Mouse (Mus musculus): ENCODE data around the gene Fam207a. TPM values are rescaled to one million over a fixed set of nuclear protein-coding genes. Genes with fewer than 3 reads are reported as not detected.

The Fam207a gene
- polyA plus RNA-seq, 1 experiment: 8.8 TPM

- no peak overlapping the region for H3K4me3 ChIP-seq (replicated peaks)
- no peaks in the 10 kb centered on the region for H3K9me3 ChIP-seq (ENCODE audit: control insufficient read depth, low read length)
- H3K36me3 ChIP-seq (ENCODE audit: control insufficient read depth): no peaks in the 10 kb centered on the region
- H3K27me3 ChIP-seq (ENCODE audit: control insufficient read depth): no peaks in the 10 kb centered on the region
- TF ChIP-seq TAL1 (IDR thresholded peaks at IDR 0.05; ENCODE audit: low read length) (no peak), GATA1 (IDR thresholded peaks at IDR 0.05; ENCODE audit: low read length) (no peak)
- H3K4me1 ChIP-seq (ENCODE audit: control insufficient read depth): peaks cover 11% of the 10 kb centered on the region
Observed at GRCm38 (mm10) chr10:77537215-77538209, 21.9 kb upstream of the Fam207a start.

GRCm38 (mm10) chr10:77536727-77537126 is 21.1 kb upstream of the Fam207a start:
- Histone ChIP-seq H3K4me3 (replicated peaks) (no peak overlapping the region), H3K27me3 (ENCODE audit: control insufficient read depth) (no peaks in the 10 kb centered on the region), H3K36me3 (ENCODE audit: control insufficient read depth) (no peaks in the 10 kb centered on the region), H3K9me3 (ENCODE audit: control insufficient read depth, low read length) (no peaks in the 10 kb centered on the region), H3K4me1 (ENCODE audit: control insufficient read depth) (peaks cover 18% of the 10 kb centered on the region)
- TF ChIP-seq GATA1 (IDR thresholded peaks at IDR 0.05; ENCODE audit: low read length) (no peak), TAL1 (IDR thresholded peaks at IDR 0.05; ENCODE audit: low read length) (no peak)

- no peaks in the 10 kb centered on the region for H3K9me3 ChIP-seq (ENCODE audit: control insufficient read depth, low read length)
- no peak overlapping the region for H3K4me3 ChIP-seq (replicated peaks)
- no peaks in the 10 kb centered on the region for H3K36me3 ChIP-seq (ENCODE audit: control insufficient read depth)
- H3K27me3 ChIP-seq (ENCODE audit: control insufficient read depth): no peaks in the 10 kb centered on the region
- peaks cover 45% of the 10 kb centered on the region for H3K4me1 ChIP-seq (ENCODE audit: control insufficient read depth)
- TF ChIP-seq TAL1 (IDR thresholded peaks at IDR 0.05; ENCODE audit: low read length) (no peak), GATA1 (IDR thresholded peaks at IDR 0.05; ENCODE audit: low read length) (no peak)
Observed at GRCm38 (mm10) chr10:77532020-77532413, 16.4 kb upstream of the Fam207a start.

GRCm38 (mm10) chr10:77531026-77532019 is 15.7 kb upstream of the Fam207a start:
- TF ChIP-seq GATA1 (IDR thresholded peaks at IDR 0.05; ENCODE audit: low read length) (no peak), TAL1 (IDR thresholded peaks at IDR 0.05; ENCODE audit: low read length) (no peak)
- no peaks in the 10 kb centered on the region for H3K9me3 ChIP-seq (ENCODE audit: control insufficient read depth, low read length)
- peaks cover 45% of the 10 kb centered on the region for H3K4me1 ChIP-seq (ENCODE audit: control insufficient read depth)
- H3K4me3 ChIP-seq (replicated peaks): no peak overlapping the region
- H3K27me3 ChIP-seq (ENCODE audit: control insufficient read depth): no peaks in the 10 kb centered on the region
- no peaks in the 10 kb centered on the region for H3K36me3 ChIP-seq (ENCODE audit: control insufficient read depth)

- no peaks in the 10 kb centered on the region for H3K27me3 ChIP-seq (ENCODE audit: control insufficient read depth)
- peaks cover 45% of the 10 kb centered on the region for H3K4me1 ChIP-seq (ENCODE audit: control insufficient read depth)
- TF ChIP-seq TAL1 (IDR thresholded peaks at IDR 0.05; ENCODE audit: low read length): no peak
- no peak for TF ChIP-seq GATA1 (IDR thresholded peaks at IDR 0.05; ENCODE audit: low read length)
- H3K36me3 ChIP-seq (ENCODE audit: control insufficient read depth): no peaks in the 10 kb centered on the region
- H3K4me3 ChIP-seq (replicated peaks): peak within 1 kb of the TSS; percentile 21
- H3K9me3 ChIP-seq (ENCODE audit: control insufficient read depth, low read length): no peaks in the 10 kb centered on the region
Observed at GRCm38 (mm10) chr10:77530140-77530539, 14.6 kb upstream of the Fam207a start, which contains the start of gene Itgb2. Gene Itgb2 (plus strand): TSS chr10:77530252.

- Histone ChIP-seq H3K9me3 (ENCODE audit: control insufficient read depth, low read length) (no peaks in the 10 kb centered on the region), H3K36me3 (ENCODE audit: control insufficient read depth) (no peaks in the 10 kb centered on the region), H3K4me1 (ENCODE audit: control insufficient read depth) (peaks cover 43% of the 10 kb centered on the region), H3K4me3 (replicated peaks) (no peak overlapping the region), H3K27me3 (ENCODE audit: control insufficient read depth) (peaks cover 6% of the 10 kb centered on the region)
- TF ChIP-seq TAL1 (IDR thresholded peaks at IDR 0.05; ENCODE audit: low read length): no peak
- TF ChIP-seq GATA1 (IDR thresholded peaks at IDR 0.05; ENCODE audit: low read length): no peak
Observed at GRCm38 (mm10) chr10:77528634-77529033, 13.0 kb upstream of the Fam207a start.

- no peaks in the 10 kb centered on the region for H3K36me3 ChIP-seq (ENCODE audit: control insufficient read depth)
- peaks cover 26% of the 10 kb centered on the region for H3K27me3 ChIP-seq (ENCODE audit: control insufficient read depth)
- H3K4me3 ChIP-seq (replicated peaks): no peak overlapping the region
- H3K9me3 ChIP-seq (ENCODE audit: control insufficient read depth, low read length): no peaks in the 10 kb centered on the region
- TF ChIP-seq GATA1 (IDR thresholded peaks at IDR 0.05; ENCODE audit: low read length) (no peak), TAL1 (IDR thresholded peaks at IDR 0.05; ENCODE audit: low read length) (no peak; the same call in 2 of the 3 replicates)
- peaks cover 35% of the 10 kb centered on the region for H3K4me1 ChIP-seq (ENCODE audit: control insufficient read depth)
Observed at GRCm38 (mm10) chr10:77526488-77526887, 10.9 kb upstream of the Fam207a start.

GRCm38 (mm10) chr10:77523321-77523720 is 7.7 kb upstream of the Fam207a start:
- Histone ChIP-seq H3K4me3 (replicated peaks) (no peak overlapping the region), H3K9me3 (ENCODE audit: control insufficient read depth, low read length) (no peaks in the 10 kb centered on the region), H3K36me3 (ENCODE audit: control insufficient read depth) (no peaks in the 10 kb centered on the region), H3K27me3 (ENCODE audit: control insufficient read depth) (peaks cover 31% of the 10 kb centered on the region), H3K4me1 (ENCODE audit: control insufficient read depth) (peaks cover 14% of the 10 kb centered on the region)
- no peak for TF ChIP-seq GATA1 (IDR thresholded peaks at IDR 0.05; ENCODE audit: low read length)
